Mouse (Mus musculus): Measurements from ENCODE around the gene Cd300lb.

GRCm38 (mm10) chr11:114923961-114924360 lies 10.2 kb downstream of the Cd300lb start:
- TF ChIP-seq NELFE (IDR thresholded peaks at IDR 0.05; ENCODE audit: low read depth, low read length), result no peak
- TF ChIP-seq USF2 (IDR thresholded peaks at IDR 0.05; ENCODE audit: borderline replicate concordance in 1 of 2, insufficient read depth in 1 of 2, low read depth in 1 of 2, low read length in 2 of 2), result no peak
- TF ChIP-seq UBTF (IDR thresholded peaks at IDR 0.05; ENCODE audit: borderline replicate concordance, insufficient read depth, low read depth, low read length), result no peak
- no peak for TF ChIP-seq USF1 (IDR thresholded peaks at IDR 0.05; ENCODE audit: low read depth, low read length)
- TF ChIP-seq TAL1 (IDR thresholded peaks at IDR 0.05; ENCODE audit: low read length), result no peak
